Mouse (Mus musculus): ENCODE measurements around the gene Elac2. TPM values are rescaled to one million over a fixed set of nuclear protein-coding genes. Genes with fewer than 3 reads are reported as not detected.

Elac2 gene
- polyA plus RNA-seq, 1 experiment = 14.9 TPM

- H3K27me3 ChIP-seq (ENCODE audit: control insufficient read depth, insufficient read depth, low read length) = no peaks in the 10 kb centered on the region
- no peak overlapping the region for H3K4me3 ChIP-seq (ENCODE audit: control insufficient read depth, low read depth, low read length)
- H3K36me3 ChIP-seq (ENCODE audit: control insufficient read depth, insufficient read depth, low read length) = no peaks in the 10 kb centered on the region
- TF ChIP-seq CTCF (IDR thresholded peaks at IDR 0.05; ENCODE audit: control insufficient read depth, insufficient read depth, insufficient replicate concordance, low read depth, low read length) (no peak), POLR2A (IDR thresholded peaks at IDR 0.05; ENCODE audit: control insufficient read depth, low read depth, low read length) (no peak)
- no peak overlapping the region for H3K27ac ChIP-seq (ENCODE audit: control insufficient read depth, insufficient read depth, low read depth, low read length)
- no peaks in the 10 kb centered on the region for H3K4me1 ChIP-seq (ENCODE audit: control insufficient read depth, insufficient read depth, low read length)
Observed at GRCm38 (mm10) chr11:65020744-65021143, 41.9 kb downstream of the Elac2 start.

GRCm38 (mm10) chr11:65022771-65023170 is 43.9 kb downstream of the Elac2 start:
- TF ChIP-seq CTCF (IDR thresholded peaks at IDR 0.05; ENCODE audit: control insufficient read depth, insufficient read depth, insufficient replicate concordance, low read depth, low read length) = no peak
- Histone ChIP-seq H3K27ac (ENCODE audit: control insufficient read depth, insufficient read depth, low read depth, low read length) (no peak overlapping the region), H3K4me1 (ENCODE audit: control insufficient read depth, insufficient read depth, low read length) (no peaks in the 10 kb centered on the region), H3K36me3 (ENCODE audit: control insufficient read depth, insufficient read depth, low read length) (no peaks in the 10 kb centered on the region), H3K27me3 (ENCODE audit: control insufficient read depth, insufficient read depth, low read length) (no peaks in the 10 kb centered on the region), H3K4me3 (ENCODE audit: control insufficient read depth, low read depth, low read length) (no peak overlapping the region)

- no peaks in the 10 kb centered on the region for H3K36me3 ChIP-seq (ENCODE audit: control insufficient read depth, insufficient read depth, low read length)
- no peak overlapping the region for H3K27ac ChIP-seq (ENCODE audit: control insufficient read depth, insufficient read depth, low read depth, low read length)
- H3K4me3 ChIP-seq (ENCODE audit: control insufficient read depth, low read depth, low read length) = no peak overlapping the region
- H3K27me3 ChIP-seq (ENCODE audit: control insufficient read depth, insufficient read depth, low read length) = no peaks in the 10 kb centered on the region
- no peak for TF ChIP-seq POLR2A (IDR thresholded peaks at IDR 0.05; ENCODE audit: control insufficient read depth, low read depth, low read length)
- TF ChIP-seq CTCF (IDR thresholded peaks at IDR 0.05; ENCODE audit: control insufficient read depth, insufficient read depth, insufficient replicate concordance, low read depth, low read length) = no peak
- no peaks in the 10 kb centered on the region for H3K4me1 ChIP-seq (ENCODE audit: control insufficient read depth, insufficient read depth, low read length)
Observed at GRCm38 (mm10) chr11:65028049-65028448, 49.2 kb downstream of the Elac2 start.

- Histone ChIP-seq H3K36me3 (ENCODE audit: control insufficient read depth, insufficient read depth, low read length) (no peaks in the 10 kb centered on the region), H3K4me1 (ENCODE audit: control insufficient read depth, insufficient read depth, low read length) (no peaks in the 10 kb centered on the region)
Observed at GRCm38 (mm10) chr11:65030201-65030600, 51.4 kb downstream of the Elac2 start.

GRCm38 (mm10) chr11:65032221-65032620 is 53.4 kb downstream of the Elac2 start:
- Histone ChIP-seq H3K27me3 (ENCODE audit: control insufficient read depth, insufficient read depth, low read length) (no peaks in the 10 kb centered on the region), H3K4me3 (ENCODE audit: control insufficient read depth, low read depth, low read length) (no peak overlapping the region), H3K36me3 (ENCODE audit: control insufficient read depth, insufficient read depth, low read length) (no peaks in the 10 kb centered on the region), H3K4me1 (ENCODE audit: control insufficient read depth, insufficient read depth, low read length) (no peaks in the 10 kb centered on the region), H3K27ac (ENCODE audit: control insufficient read depth, insufficient read depth, low read depth, low read length) (no peak overlapping the region)
- no peak for TF ChIP-seq POLR2A (IDR thresholded peaks at IDR 0.05; ENCODE audit: control insufficient read depth, low read depth, low read length)
- no peak for TF ChIP-seq CTCF (IDR thresholded peaks at IDR 0.05; ENCODE audit: control insufficient read depth, insufficient read depth, insufficient replicate concordance, low read depth, low read length)

More at GRCm38 (mm10) chr11:65030201-65030600, 51.4 kb downstream of the Elac2 start:
- Histone ChIP-seq H3K4me3 (ENCODE audit: control insufficient read depth, low read depth, low read length) (no peak overlapping the region), H3K27ac (ENCODE audit: control insufficient read depth, insufficient read depth, low read depth, low read length) (no peak overlapping the region), H3K27me3 (ENCODE audit: control insufficient read depth, insufficient read depth, low read length) (no peaks in the 10 kb centered on the region)
- TF ChIP-seq CTCF (IDR thresholded peaks at IDR 0.05; ENCODE audit: control insufficient read depth, insufficient read depth, insufficient replicate concordance, low read depth, low read length) = no peak
- TF ChIP-seq POLR2A (IDR thresholded peaks at IDR 0.05; ENCODE audit: control insufficient read depth, low read depth, low read length) = no peak

- no peaks in the 10 kb centered on the region for H3K4me1 ChIP-seq (ENCODE audit: control insufficient read depth, insufficient read depth, low read length)
- H3K27ac ChIP-seq (ENCODE audit: control insufficient read depth, insufficient read depth, low read depth, low read length) = no peak overlapping the region
- H3K27me3 ChIP-seq (ENCODE audit: control insufficient read depth, insufficient read depth, low read length) = no peaks in the 10 kb centered on the region
- TF ChIP-seq POLR2A (IDR thresholded peaks at IDR 0.05; ENCODE audit: control insufficient read depth, low read depth, low read length) (no peak), CTCF (IDR thresholded peaks at IDR 0.05; ENCODE audit: control insufficient read depth, insufficient read depth, insufficient replicate concordance, low read depth, low read length) (no peak)
- no peak overlapping the region for H3K4me3 ChIP-seq (ENCODE audit: control insufficient read depth, low read depth, low read length)
- no peaks in the 10 kb centered on the region for H3K36me3 ChIP-seq (ENCODE audit: control insufficient read depth, insufficient read depth, low read length)
Observed at GRCm38 (mm10) chr11:65038996-65039395, 60.2 kb downstream of the Elac2 start.

DNA sequence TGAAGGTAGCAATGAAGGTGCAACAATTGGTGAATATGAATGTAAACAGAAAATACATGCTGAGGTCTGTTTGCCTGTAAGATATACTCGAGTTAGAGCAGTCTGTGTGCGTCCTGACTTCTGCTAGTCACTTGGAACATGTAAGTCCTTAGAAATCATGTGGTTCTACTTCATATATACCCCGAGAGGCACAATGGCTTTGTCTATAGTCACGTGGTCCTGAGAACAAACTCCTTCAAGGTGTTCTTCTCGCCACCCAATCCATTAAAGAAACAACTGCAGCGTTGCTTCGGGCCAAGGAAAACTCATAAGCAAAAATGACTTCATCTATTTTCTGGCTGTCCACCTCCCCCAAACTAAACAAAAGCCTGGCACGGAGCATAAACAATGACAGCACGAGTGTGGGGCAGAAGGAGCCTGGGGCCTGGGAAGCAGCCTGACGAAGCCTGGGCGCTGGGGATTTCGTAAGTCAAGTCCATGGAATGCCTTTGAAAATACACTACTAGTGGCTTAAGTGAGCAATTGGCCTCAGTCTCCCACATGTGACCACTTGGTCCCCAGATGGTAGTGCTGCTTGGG is 60.8 kb downstream of the Elac2 start:
- no peaks in the 10 kb centered on the region for H3K27me3 ChIP-seq (ENCODE audit: control insufficient read depth, insufficient read depth, low read length)
- no peak overlapping the region for H3K4me3 ChIP-seq (ENCODE audit: control insufficient read depth, low read depth, low read length)
- no peaks in the 10 kb centered on the region for H3K4me1 ChIP-seq (ENCODE audit: control insufficient read depth, insufficient read depth, low read length)
- no peak for TF ChIP-seq POLR2A (IDR thresholded peaks at IDR 0.05; ENCODE audit: control insufficient read depth, low read depth, low read length)
- no peak for TF ChIP-seq CTCF (IDR thresholded peaks at IDR 0.05; ENCODE audit: control insufficient read depth, insufficient read depth, insufficient replicate concordance, low read depth, low read length)
- no peak overlapping the region for H3K27ac ChIP-seq (ENCODE audit: control insufficient read depth, insufficient read depth, low read depth, low read length)
- no peaks in the 10 kb centered on the region for H3K36me3 ChIP-seq (ENCODE audit: control insufficient read depth, insufficient read depth, low read length)

DNA sequence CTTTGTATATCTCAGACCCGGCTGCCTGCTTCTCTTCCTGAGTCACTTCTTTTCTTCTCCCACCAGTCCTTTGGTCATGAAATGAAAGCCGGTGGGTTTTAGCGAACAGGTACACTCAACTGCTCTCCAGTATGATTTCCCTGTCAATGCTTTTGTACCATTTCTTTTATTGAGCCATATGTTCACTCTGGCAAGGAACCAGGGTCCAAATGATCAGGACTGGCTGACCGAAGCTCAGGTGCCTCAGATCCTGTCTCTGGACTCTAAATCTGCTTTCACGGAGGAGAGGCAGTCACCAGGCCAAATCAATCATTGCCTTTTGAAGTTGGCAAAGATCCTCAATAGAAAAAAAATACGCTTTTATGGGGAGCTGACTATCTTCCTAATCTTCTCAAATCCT is 61.7 kb downstream of the Elac2 start:
- Histone ChIP-seq H3K36me3 (ENCODE audit: control insufficient read depth, insufficient read depth, low read length) (no peaks in the 10 kb centered on the region), H3K27ac (ENCODE audit: control insufficient read depth, insufficient read depth, low read depth, low read length) (no peak overlapping the region), H3K4me3 (ENCODE audit: control insufficient read depth, low read depth, low read length) (no peak overlapping the region), H3K27me3 (ENCODE audit: control insufficient read depth, insufficient read depth, low read length) (no peaks in the 10 kb centered on the region), H3K4me1 (ENCODE audit: control insufficient read depth, insufficient read depth, low read length) (no peaks in the 10 kb centered on the region)
- TF ChIP-seq POLR2A (IDR thresholded peaks at IDR 0.05; ENCODE audit: control insufficient read depth, low read depth, low read length) (no peak), CTCF (IDR thresholded peaks at IDR 0.05; ENCODE audit: control insufficient read depth, insufficient read depth, insufficient replicate concordance, low read depth, low read length) (no peak)

Data from testis, adult 2 months (tissue).